Mouse (Mus musculus): Measurements from ENCODE around the gene Rela.

DNA sequence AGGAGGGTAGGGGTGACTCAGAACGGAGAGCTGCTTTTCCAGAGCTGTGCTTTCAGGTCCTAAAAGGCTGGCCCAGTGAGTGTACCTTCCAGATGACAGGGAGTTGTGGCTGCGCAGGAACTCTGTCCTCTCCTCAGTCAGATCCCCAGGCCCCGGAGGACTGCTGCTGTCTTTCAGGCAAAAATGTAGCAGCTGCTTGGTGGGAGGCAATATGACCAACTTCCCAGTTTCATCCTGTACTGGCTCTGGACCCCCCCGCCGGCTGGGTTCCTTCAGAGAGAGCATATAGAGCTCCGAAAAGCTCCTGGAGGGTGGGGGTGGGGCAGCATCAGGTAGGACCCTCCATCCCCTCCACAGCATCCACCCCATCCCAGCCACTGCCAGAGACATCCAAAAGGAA lies 15.3 kb downstream of the Rela start:
- TF ChIP-seq CTCF (IDR thresholded peaks at IDR 0.05; ENCODE audit: low read depth) = no peak
- TF ChIP-seq EP300 (IDR thresholded peaks at IDR 0.05; ENCODE audit: low read depth) = no peak

All from heart, postnatal 0 days (tissue).